Mouse (Mus musculus) C2C12 (cell line): ENCODE measurements around the gene Tmc6. TPM values are rescaled to one million over a fixed set of nuclear protein-coding genes. Genes with fewer than 3 reads are reported as not detected.
A peak's percentile ranks its signal among the peaks of the same experiment; 100 is the strongest.

Experiments
- H3K27me3 ChIP-seq: one replicate; pipeline ENCODE4 v1.6.1; 2011; ENCODE audit not compliant: control insufficient read depth, insufficient read depth, insufficient read length
- H3K36me3 ChIP-seq: one replicate; pipeline ENCODE4 v1.6.1; 2011; ENCODE audit not compliant: control insufficient read depth, insufficient read depth
- H3K4me3 ChIP-seq: one replicate; pipeline ENCODE4 v1.5.1; 2011; ENCODE audit warnings: mild to moderate bottlenecking, control low read depth; ENCODE audit not compliant: poor library complexity, insufficient read depth, severe bottlenecking
- H3K79me2 ChIP-seq: one replicate; pipeline ENCODE4 v1.6.1; 2011; ENCODE audit not compliant: control insufficient read depth, insufficient read depth
- H3K79me3 ChIP-seq: one replicate; pipeline ENCODE4 v1.6.1; 2011; ENCODE audit warnings: low read depth, control low read depth
- H3ac ChIP-seq: one replicate; pipeline ENCODE3; 2011; ENCODE audit warnings: low read depth; ENCODE audit not compliant: control insufficient read depth, insufficient read length
- CEBPB ChIP-seq: IDR thresholded peaks from one replicate; pipeline ENCODE4 v1.6.1; 2011; ENCODE audit warnings: low read depth, mild to moderate bottlenecking, control low read depth, moderate library complexity
- CTCF ChIP-seq: IDR thresholded peaks from one replicate; pipeline ENCODE4 v1.5.1; 2011; ENCODE audit not compliant: control insufficient read depth, insufficient read depth, insufficient read length
- FOSL1 ChIP-seq: IDR thresholded peaks from one replicate; pipeline ENCODE4 v1.8.0; 2011; ENCODE audit warnings: mild to moderate bottlenecking, low read length; ENCODE audit not compliant: poor library complexity, insufficient read depth, severe bottlenecking
- MAX ChIP-seq: IDR thresholded peaks from one replicate; pipeline ENCODE4 v1.6.1; 2011; ENCODE audit warnings: mild to moderate bottlenecking, control low read depth
- MYOD1 ChIP-seq: IDR thresholded peaks from one replicate; pipeline ENCODE4 v1.6.1; 2011; ENCODE audit warnings: low read depth; ENCODE audit not compliant: control insufficient read depth, insufficient read length
- MYOG ChIP-seq: IDR thresholded peaks from one replicate; pipeline ENCODE4 v1.6.1; 2011; ENCODE audit not compliant: control insufficient read depth, insufficient read length; ENCODE audit errors: extremely low read depth
- USF1 ChIP-seq: IDR thresholded peaks from one replicate; pipeline ENCODE4 v1.6.1; 2011; ENCODE audit warnings: low read depth, mild to moderate bottlenecking, control low read depth, moderate library complexity
- polyA plus RNA-seq: library from polyadenylated mRNA; unstranded; fragments of >200 nt; fragmentation: generic; extraction: Trizol; gene quantifications from one replicate; pipeline ENCODE4 v1.2.1, GENCODE M21; 2012; ENCODE audit warnings: missing spikeins

Tmc6 gene
- polyA plus RNA-seq, 1 experiment, result 23.2 TPM

GRCm38 (mm10) chr11:117803166-117803688 lies 21.2 kb upstream of the Tmc6 start:
- Histone ChIP-seq H3K79me2 (no peaks in the 10 kb centered on the region), H3K36me3 (no peaks in the 10 kb centered on the region), H3K4me3 (no peak overlapping the region), H3K27me3 (no peaks in the 10 kb centered on the region), H3ac (no peak overlapping the region), H3K79me3 (no peaks in the 10 kb centered on the region)
- TF ChIP-seq USF1 (no peak), CEBPB (no peak), MAX (no peak), FOSL1 (no peak), CTCF (no peak), MYOG (no peak), MYOD1 (no peak)

DNA sequence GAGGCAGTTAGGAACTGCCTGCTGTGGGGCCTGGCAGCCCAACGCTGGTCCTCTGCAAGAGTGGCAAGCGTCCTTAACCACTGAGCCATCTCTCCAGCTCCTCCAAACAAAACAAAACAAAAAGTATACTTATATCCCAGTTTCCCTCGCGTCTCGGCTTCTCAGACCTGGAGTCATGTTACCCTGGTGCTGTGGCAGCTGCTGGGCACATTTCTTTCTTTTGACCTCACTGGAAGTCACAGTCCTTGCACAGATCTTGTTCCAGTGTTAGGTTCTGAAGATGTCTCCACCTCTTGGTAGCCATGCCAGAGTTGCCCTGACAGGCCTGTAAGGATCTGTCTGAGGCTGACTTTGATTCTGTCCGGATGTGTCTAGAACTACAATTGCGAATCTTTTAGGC lies 19.7 kb upstream of the Tmc6 start:
- Histone ChIP-seq H3K27me3 (no peaks in the 10 kb centered on the region), H3K4me3 (no peak overlapping the region), H3ac (no peak overlapping the region), H3K36me3 (no peaks in the 10 kb centered on the region), H3K79me3 (no peaks in the 10 kb centered on the region), H3K79me2 (no peaks in the 10 kb centered on the region)
- TF ChIP-seq MYOD1, result peak; percentile 49
- no peak for TF ChIP-seq USF1

DNA sequence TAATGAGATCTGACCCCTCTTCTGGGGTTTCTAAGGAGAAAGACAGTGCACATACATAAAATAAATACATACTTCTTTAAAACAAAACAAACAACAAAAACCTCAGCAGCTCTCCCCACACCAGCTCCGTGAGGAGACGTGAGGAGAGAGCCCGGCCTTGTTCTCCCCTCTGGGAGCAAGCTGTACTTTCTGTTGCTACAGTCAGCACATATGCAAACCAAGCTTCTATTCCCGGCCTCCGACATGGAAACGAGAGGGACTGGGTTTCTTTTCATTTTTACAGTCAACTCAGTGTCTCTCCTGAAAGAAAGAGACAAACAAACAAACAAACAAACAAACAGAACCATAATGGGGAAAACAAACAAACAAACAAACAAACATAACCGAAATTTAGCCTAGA lies 18.0 kb upstream of the Tmc6 start:
- no peak overlapping the region for H3ac ChIP-seq
- H3K4me3 ChIP-seq, result no peak overlapping the region
- no peaks in the 10 kb centered on the region for H3K27me3 ChIP-seq
- no peaks in the 10 kb centered on the region for H3K36me3 ChIP-seq
- no peaks in the 10 kb centered on the region for H3K79me2 ChIP-seq
- no peaks in the 10 kb centered on the region for H3K79me3 ChIP-seq
- TF ChIP-seq CTCF (no peak), MYOG (no peak), MAX (no peak), CEBPB (no peak), FOSL1 (no peak), MYOD1 (no peak), USF1 (no peak)

- no peak for TF ChIP-seq USF1
- TF ChIP-seq MYOD1, result no peak
- no peak for TF ChIP-seq FOSL1
- no peak for TF ChIP-seq CEBPB
- no peak for TF ChIP-seq MYOG
- no peak for TF ChIP-seq CTCF
- no peak for TF ChIP-seq MAX
These were observed 17.2 kb upstream of the Tmc6 start for GRCm38 (mm10) chr11:117799174-117799573.

DNA sequence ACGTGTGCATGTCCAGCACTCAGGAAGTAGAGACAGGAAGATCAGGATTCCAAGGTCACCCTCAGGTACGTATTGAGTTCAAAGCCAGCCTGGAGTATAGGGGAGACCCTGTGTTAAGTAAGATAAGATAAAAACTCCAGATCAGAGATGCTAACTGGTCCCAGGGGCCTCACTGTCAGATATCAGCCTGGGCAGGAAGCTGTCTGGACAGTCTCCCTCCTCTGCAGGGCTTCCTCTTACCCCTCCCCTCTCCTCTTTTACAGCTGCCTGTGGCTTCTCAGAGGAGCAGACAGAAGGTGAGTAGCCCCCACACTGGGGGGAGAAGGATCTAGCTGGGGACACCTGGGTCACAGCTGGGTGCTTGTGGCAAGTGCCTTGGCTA lies 16.2 kb upstream of the Tmc6 start:
- no peak overlapping the region for H3K4me3 ChIP-seq
- H3K79me2 ChIP-seq, result no peaks in the 10 kb centered on the region
- no peaks in the 10 kb centered on the region for H3K27me3 ChIP-seq

More at GRCm38 (mm10) chr11:117799174-117799573, 17.2 kb upstream of the Tmc6 start:
- Histone ChIP-seq H3K79me2 (no peaks in the 10 kb centered on the region), H3K27me3 (no peaks in the 10 kb centered on the region), H3K79me3 (no peaks in the 10 kb centered on the region), H3K4me3 (no peak overlapping the region), H3ac (no peak overlapping the region), H3K36me3 (no peaks in the 10 kb centered on the region)

DNA sequence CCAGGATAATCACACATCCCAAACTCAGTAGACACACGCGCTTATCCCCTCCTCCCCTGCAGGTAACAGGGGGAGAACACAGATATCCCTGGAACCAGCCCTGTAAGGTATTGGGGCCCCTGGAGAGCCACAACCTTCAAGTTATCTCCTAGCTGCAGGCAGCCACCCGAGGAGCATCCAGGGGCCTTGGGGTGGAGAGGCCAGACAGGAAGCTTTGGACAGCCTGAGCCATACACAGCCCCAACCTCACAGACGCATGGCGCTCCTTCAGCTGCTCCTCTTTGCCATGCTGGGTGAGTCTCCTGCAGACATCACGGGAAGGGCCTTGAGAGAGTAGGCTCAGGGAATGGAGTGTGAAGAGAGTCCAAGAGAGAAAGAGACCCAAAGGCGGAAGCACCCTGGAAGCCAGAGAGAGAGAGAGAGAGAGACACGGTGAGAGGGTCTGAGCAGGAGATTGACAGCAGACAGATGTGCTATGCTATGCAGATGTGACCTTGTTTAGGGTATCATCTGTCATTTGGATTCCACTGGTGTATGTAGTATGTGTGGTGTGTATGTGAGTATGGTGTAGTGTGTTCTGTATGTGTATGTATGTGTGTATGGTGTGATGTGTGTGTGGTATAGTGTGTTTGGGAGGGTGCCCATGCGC lies 15.6 kb upstream of the Tmc6 start, which contains the start of gene 6030468B19Rik:
Gene 6030468B19Rik (plus strand): TSS at position 150 of the 649 bp plus-strand sequence.
- Histone ChIP-seq H3K4me3 (no peak within 1 kb of the TSS), H3K36me3 (no peaks in the 10 kb centered on the region), H3K79me3 (no peaks in the 10 kb centered on the region), H3K27me3 (no peaks in the 10 kb centered on the region), H3K79me2 (no peaks in the 10 kb centered on the region), H3ac (no peak within 1 kb of the TSS)
- TF ChIP-seq CEBPB (no peak), MAX (no peak), USF1 (no peak), MYOG (no peak), MYOD1 (peak; percentile 71)

More for the DNA sequence above, 16.2 kb upstream of the Tmc6 start:
- TF ChIP-seq MYOD1, result no peak
- no peak for TF ChIP-seq CTCF
- Histone ChIP-seq H3K79me3 (no peaks in the 10 kb centered on the region), H3ac (no peak overlapping the region), H3K36me3 (no peaks in the 10 kb centered on the region)
